Mouse (Mus musculus): ENCODE results near the gene Xxylt1.
A peak's percentile ranks its signal among the peaks of the same experiment; 100 is the strongest.

The Xxylt1 gene

DNA sequence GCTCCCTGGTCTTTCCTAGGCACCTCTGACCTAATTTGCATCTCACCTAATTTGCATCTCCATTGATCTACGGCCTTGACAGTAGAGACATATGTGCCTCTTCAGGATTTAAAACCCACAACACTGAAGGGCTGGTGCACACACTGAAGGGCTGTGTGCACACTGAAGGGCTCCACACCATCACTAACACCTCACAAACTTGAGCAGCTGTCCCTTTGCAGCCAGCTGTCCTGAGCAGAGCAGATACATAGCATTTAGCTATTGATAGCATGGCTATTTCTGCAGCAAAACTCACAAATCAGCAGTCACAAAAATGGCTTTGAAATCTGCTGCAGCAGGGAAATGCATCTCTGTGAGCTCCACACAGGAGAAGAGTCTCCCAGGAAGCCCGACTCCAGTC lies 90.6 kb downstream of the Xxylt1 start:
- no peak for DNase-seq (ENCODE audit: low spot score in 2 of 2)

DNA sequence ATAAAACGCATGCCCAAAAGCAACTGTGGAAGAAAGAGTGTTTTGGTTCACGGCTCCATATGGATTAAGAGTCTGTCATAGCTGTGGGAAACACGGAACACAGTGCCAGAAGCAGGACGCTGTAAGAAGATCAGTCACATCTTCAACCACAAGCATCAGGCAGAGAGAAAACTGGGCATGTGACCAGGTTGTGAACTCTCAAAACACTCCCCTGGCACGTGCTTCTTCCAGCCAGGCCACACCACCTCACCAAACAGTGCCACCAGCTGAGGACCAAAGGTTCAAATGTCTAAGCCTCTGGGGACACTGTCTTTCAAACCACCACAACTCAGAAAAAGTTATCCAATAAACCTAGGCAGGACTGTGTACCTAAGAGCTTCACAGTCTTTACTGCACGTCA lies 93.0 kb downstream of the Xxylt1 start:
- no peak for DNase-seq (ENCODE audit: low spot score in 2 of 2)

DNA sequence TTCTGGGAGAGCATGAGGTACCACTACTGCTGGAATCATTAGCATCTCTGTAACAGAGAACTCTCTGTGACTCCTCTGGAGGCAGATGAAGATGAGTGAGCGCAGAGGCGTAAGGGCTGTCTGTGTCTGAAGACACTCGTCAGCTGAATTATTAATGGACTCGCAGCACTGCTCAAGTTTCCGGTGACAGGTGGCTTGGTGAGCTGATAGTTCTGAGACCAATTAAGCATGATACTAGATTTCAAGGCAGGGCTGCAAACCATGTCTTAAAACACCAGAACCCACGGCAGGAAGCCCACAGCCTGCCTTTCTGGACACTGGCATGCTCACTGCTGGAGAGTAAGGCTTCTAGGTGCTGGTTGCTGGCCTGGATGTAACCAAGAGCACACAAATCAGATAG lies 93.5 kb downstream of the Xxylt1 start:
- DNase-seq (ENCODE audit: low spot score in 2 of 2), result no peak

DNA sequence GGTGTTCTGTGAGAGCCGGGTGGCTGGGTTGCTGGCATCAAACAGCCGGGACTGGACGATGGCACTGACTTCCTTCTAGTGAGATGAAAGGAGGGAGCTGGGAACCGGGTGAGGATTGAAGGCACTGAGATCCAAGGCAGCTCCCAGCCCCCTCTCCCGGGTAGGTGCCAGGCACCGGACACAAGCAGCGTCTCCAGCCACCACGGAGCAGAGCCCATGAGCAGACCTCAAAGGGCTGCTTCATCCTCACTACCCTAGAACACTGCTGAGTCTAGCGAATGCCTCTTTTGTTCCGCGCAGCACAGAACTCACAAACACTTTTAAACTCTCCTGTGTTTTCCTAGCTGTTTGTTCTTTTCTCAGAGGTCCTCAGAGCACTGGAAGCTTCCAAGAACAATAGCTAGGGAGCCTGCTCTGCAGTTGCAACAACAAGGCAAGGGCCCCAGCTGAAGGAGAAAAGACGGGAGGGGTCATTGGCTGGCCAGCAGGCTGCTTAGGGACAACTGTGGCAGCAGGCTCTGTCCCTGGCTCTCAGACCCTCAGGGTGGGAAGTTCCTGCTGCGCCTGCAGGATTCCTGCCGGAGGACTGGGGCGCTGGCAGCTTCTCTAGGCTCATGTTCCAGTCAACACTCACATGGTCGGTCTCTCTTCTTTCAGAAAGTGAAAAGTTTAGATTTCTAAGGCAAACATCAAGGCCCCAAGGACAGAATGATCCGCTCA lies 96.2 kb downstream of the Xxylt1 start:
- peak in 1 of 2 experiments; percentile 26 for DNase-seq (ENCODE audit: low spot score in 2 of 2)

DNA sequence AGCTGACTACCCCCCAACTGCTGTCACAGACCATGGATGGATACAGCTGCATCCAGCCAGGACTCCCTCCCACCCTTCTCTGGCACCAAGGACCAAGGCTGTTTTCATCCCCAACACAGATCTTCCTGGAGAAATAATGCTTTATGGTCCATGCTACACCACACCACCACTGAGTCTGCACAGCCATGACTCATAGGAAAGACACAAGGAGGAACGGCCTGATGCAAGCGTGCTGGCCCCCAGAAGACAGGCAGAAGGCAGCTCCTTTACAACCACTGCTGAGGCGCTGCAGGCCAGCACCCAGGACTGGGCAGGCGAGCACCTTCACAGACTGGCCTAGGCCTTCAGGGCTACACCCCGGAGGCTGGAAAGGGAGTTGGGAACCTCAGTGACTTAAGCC lies 97.1 kb downstream of the Xxylt1 start:
- no peak for DNase-seq (ENCODE audit: low spot score in 2 of 2)

DNA sequence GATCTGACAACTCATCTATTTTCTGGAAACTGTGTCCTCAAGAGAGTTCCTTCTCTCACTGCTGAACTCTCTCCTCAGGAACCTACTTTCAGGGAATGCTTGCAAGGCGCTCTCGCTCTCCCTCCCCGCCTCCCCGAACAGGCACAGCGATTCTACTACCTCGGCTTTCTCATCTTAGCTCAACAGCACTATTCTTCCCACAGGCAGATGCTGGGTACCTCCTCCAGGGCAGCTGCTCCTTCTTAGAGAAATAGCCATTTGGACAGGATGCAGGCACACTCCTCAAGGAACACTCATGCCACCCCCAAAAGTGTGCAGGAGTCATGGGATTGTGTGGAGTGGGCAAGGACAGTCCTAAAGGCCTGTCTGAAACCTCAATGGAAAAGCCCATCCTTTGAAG lies 97.5 kb downstream of the Xxylt1 start:
- peak in 1 of 2 experiments; percentile 29 for DNase-seq (ENCODE audit: low spot score in 2 of 2)

DNA sequence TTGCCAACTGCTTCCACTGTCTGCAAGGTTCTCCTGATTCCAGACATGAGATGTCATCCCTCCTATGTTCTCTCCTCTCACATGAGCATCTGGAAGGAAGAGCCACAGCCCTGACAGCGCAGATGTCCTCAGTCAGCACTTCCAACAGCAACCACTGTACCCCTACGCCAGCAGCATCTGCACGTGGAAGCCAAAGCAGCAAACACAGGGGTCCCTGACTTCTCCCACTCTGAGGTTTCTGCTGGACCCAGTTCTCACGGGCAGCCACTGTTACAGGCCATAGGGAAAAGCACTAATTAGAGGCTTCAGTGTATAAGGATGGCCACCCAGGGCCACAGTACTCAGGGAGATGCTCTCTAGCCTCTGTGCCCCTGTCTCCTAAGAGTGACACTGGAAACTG lies 98.0 kb downstream of the Xxylt1 start:
- DNase-seq (ENCODE audit: low spot score in 2 of 2), result no peak

DNA sequence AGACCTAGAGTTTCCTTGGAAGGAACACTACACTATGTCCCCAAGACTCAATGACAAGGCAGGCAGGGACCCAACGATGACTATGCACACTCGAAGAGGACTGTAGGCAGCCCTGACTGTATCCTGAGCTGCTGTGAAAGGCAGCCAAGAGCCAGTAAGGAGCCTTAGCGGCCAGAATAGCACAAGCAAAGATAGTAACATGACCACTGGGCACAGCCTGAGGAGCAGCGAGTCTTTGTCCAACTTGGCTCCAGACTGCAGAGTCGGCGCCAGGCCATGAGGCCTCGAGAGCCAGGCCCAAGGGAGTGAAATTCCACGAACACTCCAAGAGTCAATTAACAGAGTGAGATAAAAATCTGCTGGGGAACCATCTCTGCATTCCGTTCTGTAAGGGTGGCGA lies 99.9 kb downstream of the Xxylt1 start:
- no peak for DNase-seq (ENCODE audit: low spot score in 2 of 2)

DNA sequence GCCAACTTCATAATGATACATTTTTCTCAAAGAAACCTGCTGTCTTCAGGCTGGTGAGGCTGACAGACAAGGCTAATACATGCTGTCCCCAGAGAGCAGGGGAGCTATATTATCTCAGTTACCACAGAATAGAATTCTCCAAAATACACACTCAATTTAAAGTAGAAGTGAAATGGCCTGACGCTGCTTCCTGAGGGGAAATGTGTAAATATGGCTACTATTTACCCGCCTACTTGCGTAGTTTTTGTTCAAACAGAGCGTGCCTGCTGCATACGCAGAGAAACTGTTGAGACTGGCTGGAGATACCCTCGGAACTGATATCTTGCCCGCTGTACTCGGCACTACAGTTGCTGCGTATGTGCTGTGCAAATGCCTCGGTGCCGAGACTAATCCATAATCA lies 101.3 kb downstream of the Xxylt1 start:
- no peak for DNase-seq (ENCODE audit: low spot score in 2 of 2)

DNA sequence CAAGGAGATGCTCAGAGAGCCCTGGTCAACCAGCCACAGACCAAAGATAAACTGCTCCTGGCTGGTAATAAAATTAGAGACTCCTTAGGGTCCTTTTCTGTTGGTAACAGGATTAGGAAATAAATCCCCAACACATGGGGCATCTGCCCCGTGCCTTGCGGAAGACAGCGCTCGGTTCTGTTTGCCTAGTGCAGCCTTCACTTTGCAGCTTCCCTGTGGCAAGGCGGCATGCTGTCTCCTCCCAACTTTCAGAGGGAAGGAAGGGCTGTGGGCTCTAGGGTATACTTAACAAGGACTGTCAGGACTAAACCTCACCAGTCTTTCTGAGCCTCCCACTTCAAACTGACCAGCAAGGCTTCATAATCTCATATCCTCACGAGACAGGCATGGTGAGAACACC lies 103.5 kb downstream of the Xxylt1 start:
- DNase-seq (ENCODE audit: low spot score in 2 of 2), result no peak

DNA sequence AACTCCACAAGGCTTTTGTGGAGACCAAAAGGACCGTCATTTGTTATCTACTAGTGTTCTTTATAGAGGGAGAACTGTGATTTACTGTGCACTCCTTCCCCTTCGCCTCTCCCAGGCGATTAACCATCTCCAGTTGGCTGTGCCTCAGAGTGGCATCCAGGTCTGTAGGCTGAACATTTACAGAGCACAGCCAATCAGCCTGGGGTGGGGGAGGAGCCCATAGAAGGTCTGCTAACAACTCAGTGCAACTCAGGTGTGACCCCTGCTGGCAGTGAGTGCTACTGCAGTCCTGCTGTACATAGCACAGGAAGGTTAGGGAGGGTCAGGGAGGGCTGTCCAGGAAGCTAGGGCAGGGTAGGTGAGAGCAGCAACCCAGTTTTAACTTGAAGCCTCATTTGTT lies 104.0 kb downstream of the Xxylt1 start:
- DNase-seq (ENCODE audit: low spot score in 2 of 2), result peak; percentile 89

DNA sequence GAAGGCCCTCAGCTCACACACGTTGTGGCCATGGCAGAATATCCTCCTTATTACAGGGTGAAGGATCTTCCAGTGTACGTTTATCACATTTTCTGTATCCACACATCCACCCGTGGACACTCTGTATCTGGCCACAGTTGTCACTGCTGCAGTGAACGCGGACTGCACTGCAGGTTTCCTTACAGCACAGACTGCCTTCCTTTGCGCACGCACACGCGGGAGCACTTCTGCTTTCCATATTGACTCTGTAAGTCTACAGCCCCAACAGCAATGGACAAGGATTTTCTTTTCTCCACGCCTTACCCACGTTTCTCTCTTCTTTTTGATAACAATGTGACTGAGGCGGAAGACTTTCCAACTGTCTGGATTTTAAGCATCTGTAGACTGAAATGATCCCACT lies 106.7 kb downstream of the Xxylt1 start:
- no peak for DNase-seq (ENCODE audit: low spot score in 2 of 2)

DNA sequence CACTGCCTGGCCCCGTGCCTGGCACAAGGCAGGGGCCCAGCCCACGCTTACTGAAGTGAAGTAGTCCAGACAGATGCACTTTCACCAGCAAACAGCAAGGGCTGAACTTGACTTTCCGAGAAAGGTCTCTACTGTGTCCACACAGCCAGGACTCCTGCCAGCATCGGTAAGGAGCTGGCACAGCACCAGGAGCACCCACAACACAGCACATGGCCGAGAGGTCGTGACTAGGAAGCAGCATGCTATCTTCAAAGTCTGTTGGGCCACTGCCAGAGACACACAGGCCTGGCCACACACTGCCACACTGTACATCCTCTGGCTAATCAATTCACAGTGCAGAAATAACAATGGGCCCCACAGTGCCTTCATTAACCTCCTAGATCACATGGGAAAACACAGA lies 107.8 kb downstream of the Xxylt1 start:
- DNase-seq (ENCODE audit: low spot score in 2 of 2), result no peak

DNA sequence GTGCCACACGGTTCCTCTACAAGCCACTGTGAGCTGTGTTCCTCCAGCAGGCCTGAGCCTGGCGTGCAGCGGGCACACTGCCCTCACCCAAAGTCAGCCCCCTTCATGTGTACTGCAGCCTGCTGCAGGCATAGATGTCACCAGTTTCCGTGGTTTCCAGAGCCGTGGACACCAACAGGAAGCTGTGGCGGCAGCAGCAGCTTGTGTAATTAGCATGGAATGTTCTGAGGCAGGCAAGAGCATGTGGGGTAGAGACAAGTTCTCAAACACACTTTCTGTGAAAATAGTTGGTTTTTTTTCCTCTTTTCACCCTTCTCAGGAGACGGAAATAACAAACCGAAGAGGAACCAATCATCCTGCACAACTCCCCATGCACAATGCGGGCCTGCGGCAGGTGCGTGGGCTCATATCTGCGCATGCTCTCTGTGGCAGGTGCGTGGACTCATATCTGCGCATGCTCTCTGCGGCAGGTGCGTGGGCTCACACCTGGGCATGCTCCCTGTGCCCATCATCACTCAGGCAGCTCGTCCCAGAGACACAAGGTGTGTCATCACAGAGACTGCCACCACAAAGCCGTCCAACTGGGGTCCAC lies 109.2 kb downstream of the Xxylt1 start:
- DNase-seq (ENCODE audit: low spot score in 2 of 2), result no peak

DNA sequence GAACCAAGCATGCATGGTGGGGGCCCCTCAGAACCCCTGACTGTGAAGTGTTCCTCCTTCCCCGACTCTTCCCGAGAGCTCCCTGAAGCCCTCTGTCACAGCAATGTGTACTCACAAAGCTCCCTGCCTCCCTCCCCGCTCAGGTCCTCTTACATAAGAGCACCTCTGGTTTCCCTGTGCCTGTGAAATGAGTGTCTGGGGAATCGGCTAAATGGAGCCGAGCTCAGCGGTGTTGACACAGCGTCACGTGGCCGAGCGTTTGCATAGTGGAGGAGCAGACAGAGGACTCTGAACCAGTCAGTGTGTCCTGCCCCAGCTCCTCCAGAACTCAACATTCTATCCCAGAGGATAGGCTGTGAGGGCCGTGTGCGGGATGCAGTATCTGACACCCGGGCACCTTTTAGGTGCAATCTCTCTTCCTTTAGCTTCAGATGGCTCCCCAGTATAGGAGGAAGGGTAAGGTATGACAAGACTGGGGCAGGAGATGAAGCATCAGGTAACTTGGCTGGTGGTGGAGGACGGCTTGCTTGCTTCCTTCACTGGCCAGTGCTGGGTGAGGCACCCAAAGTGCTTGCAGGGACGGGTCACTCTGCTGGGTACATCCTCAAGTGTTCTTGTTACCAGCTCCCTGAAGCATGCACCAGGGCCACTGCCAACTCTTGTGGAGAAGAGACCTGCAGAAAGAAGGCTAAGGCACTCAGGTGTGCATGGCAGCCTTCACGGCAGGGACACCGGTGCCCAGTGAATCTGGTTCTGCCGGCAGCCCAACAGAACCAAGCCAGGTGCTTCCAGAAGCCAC lies 111.8 kb downstream of the Xxylt1 start:
- no peak for DNase-seq (ENCODE audit: low spot score in 2 of 2)

DNA sequence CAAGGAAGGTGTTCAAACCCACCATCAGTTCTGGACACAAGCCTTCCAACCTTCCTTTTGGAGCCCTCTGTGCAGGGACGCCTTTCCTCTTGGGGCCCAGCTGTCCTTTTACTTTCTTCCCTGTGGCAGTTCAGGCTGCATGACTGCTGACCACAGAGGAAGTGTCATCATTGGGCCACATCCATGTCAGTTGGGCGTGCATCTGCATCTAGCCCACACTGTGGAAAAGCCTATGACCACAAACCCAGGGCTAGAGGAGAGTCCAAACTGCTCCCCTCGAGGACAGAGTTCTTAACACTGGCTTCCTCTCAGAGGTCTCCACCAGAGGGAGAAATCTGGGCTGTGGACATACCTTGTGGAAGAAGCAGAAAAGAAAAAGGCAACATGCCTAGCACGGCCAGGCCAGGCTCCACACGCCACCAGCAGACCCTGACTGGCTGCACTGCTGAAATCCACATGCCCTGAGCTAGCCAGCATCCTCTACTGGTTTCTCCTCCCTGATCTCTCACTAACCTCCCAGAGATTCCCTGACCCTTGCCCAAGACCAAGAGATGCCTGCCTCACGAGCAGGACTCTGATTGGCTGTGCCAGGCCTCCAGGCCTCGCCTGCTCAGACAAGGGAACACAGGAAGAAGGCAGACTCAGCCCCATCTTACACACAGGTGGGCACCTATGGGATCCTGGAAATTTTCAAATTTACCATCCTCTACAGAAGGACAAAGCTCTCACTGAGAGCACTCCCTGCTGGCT lies 112.7 kb downstream of the Xxylt1 start:
- no peak for DNase-seq (ENCODE audit: low spot score in 2 of 2)

DNA sequence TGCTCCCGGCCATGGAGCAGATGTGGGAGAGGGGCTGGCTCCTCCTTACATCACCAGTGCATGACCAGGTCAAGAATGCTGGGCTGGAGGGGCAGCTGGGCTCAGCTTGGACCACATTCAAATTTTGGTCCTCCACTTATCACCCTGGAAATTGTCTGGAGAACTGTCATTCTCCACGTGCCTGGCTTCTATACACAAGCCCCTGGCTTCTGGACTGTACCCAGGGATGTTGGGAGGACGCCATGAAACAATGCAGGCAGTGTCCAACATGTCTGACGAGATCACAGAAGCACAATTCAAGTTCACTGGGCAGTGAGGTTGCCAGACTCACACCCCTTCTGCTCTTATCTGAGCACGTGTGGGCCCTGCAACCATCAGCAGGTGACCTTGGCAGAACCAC lies 114.5 kb downstream of the Xxylt1 start:
- no peak for DNase-seq (ENCODE audit: low spot score in 2 of 2)

DNA sequence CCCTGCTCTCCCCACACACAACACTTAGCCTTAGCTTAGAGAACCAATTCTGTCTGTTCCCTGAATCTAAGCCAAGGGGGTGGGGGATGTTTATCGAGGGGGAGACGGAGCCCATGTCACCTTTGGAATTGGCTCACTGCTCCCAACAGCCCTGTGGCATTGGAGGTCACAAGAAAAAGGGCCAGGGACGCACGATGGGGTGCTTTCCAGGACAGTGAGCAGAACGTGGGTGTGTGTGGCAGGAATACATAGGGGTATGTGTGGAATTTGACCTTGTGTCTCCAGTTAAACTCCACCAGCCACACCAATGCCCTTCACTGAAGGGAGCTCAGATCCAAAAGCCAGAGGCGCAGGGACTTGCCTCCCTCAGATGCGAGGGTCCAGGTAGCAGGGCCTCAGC lies 116.3 kb downstream of the Xxylt1 start:
- DNase-seq (ENCODE audit: low spot score in 2 of 2), result no peak

DNA sequence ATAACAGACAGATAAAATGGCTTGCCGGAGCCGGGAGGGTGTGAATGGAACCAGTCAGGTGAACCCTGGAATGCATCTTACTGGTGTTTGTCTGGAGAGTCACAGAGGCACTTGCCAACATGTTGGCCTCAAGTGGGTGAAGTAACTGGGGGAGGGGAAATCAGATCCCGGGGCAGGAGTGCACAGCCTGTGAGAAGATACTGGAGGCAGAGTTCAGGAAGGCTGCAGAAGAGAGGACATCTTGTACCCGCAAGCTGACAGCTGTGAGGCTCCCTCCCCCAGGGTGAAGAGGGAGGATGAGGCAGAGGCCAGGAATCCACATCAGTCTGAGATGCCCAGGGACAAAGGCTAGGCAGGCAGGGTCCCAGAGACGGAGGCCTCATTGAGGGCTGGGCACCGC lies 116.8 kb downstream of the Xxylt1 start:
- no peak for DNase-seq (ENCODE audit: low spot score in 2 of 2)

DNA sequence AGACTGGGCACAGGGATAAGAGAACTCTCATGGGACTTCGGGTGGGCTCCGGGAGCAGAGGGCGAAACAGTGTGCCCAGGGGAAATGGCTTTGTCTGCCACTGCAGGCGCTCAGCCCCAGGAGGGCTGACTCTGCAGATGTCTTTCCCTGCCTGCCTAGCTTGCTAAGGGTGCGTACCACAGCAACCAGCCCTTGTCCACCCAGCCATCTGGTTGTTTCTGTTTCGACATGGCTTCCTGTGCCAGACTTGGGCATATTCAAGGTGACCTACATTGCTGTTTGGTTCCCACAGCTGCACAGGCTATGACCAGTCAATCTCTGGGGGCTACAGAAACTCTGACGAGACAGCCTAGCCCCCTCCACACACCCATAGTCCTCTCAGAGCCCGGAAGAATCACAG lies 118.7 kb downstream of the Xxylt1 start:
- no peak for DNase-seq (ENCODE audit: low spot score in 2 of 2)

DNA sequence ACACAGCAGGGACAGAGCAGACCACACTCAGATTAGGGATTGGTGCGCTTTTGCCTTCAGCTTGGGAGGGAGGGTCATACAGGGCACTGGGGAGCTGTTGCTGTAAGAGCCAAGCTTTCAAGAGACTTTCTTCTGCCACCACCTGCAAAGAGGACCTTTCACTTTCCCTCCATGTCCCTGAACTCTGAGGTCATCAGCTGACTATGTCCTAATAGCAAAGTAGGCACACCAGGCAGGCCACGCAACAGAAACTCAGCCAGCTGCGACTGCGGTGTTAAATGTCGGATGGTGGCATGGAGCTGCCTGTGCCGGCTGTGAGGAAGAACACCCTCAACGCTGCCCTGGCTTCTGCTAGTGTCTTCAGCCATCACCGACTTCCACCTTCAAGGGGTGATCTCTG lies 120.1 kb downstream of the Xxylt1 start:
- DNase-seq (ENCODE audit: low spot score in 2 of 2), result no peak

DNA sequence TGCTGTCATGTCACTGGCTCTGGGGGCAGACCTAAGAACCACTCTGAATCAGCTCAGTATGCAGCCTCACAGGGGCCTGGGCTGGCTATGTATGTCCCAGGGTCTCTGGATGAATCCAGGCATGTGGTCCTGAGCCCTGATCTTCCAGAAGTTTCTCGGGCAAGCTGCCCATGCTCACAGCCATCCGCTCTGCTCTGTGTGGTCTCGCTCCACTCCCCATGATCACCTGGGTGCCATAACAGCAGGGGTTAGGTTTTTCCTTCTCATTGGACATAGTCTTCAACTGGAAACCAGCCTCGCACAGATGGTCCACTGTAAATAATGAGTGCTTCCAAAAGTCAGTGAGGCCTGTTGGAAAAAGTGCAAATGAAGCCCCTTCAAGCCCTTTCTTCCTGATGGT lies 121.0 kb downstream of the Xxylt1 start:
- no peak for DNase-seq (ENCODE audit: low spot score in 2 of 2)

All from frontal cortex, postnatal 10 days (tissue).